Mouse (Mus musculus) megakaryocyte, embryonic 14.5 days (primary cell): ENCODE measurements around the gene Usp49. TPM values are rescaled to one million over a fixed set of nuclear protein-coding genes. Genes with fewer than 3 reads are reported as not detected.
"Not testable (repeated sequence)": the region's sequence is repeated elsewhere in the genome, so short reads cannot be mapped to it uniquely, and the experiment has no call there.

Experiments
- H3K27me3 ChIP-seq: replicated peaks from 2 replicates; pipeline ENCODE3; 2012; ENCODE audit warnings: inconsistent platforms
- H3K36me3 ChIP-seq: replicated peaks from 2 replicates; pipeline ENCODE3; 2012; ENCODE audit warnings: low read length, inconsistent platforms, mixed read lengths
- H3K4me1 ChIP-seq: 2 replicates; pipeline ENCODE4 v1.6.1; 2012; ENCODE audit warnings: inconsistent platforms
- H3K4me3 ChIP-seq: replicated peaks from 2 replicates; pipeline ENCODE3; 2012; ENCODE audit warnings: moderate library complexity, mild to moderate bottlenecking, inconsistent platforms
- H3K9me3 ChIP-seq: 2 replicates; pipeline ENCODE4 v1.6.1; 2012; ENCODE audit warnings: inconsistent platforms
- FLI1 ChIP-seq: IDR thresholded peaks from 2 replicates; pipeline ENCODE4 v1.6.1; 2012; ENCODE audit warnings: low read length, inconsistent platforms, mixed read lengths
- GATA1 ChIP-seq: IDR thresholded peaks from 3 replicates; pipeline ENCODE4 v1.6.1; 2012; ENCODE audit warnings: mixed read lengths, low read length, inconsistent platforms, borderline replicate concordance
- polyA plus RNA-seq: library from polyadenylated mRNA; stranded (reverse); fragments of >175 nt; gene quantifications from 2 replicates; pipeline ENCODE4 v1.2.3, GENCODE M21; 2012; ENCODE audit warnings: low replicate concordance; ENCODE audit not compliant: insufficient read depth

Usp49 gene
- polyA plus RNA-seq, 1 experiment = 1.2 TPM

DNA sequence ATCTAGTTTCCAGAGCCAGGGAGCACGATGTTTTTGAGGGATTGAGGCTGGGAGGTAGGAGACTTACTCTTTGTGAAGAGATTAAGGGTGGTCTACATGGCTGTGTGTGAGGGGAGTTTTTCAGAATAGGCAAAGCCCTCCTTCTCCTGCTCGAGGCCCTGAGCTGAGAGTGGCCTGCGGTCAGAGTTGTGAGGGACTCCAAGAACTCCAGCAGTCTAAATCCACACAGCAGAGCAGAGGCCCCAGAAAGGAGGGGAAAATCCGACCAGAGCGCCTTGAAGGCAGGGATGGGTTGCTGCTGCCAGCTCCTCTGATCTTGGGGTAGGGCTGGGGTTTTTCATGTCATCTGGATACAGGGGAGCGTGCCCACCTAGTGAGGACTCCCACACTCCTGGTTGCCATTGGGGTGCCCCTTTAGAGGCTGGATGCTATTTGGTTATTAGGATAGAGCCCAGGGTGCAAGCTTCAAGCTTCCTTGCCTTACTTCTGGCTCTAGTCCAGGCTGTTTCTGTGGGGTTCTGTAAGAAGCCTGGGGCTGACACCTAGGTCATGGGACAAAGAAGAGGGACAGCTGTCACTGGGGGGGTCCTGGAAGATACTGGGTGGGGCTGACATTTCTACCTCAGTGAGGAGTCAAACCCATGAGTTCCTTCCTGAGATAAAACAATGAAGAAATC is 34.2 kb upstream of the Usp49 start:
- Histone ChIP-seq H3K27me3 (no peaks in the 10 kb centered on the region), H3K4me3 (peak overlapping the region; percentile 98), H3K9me3 (no peaks in the 10 kb centered on the region), H3K4me1 (peaks cover 75% of the 10 kb centered on the region), H3K36me3 (peaks cover 71% of the 10 kb centered on the region)
- TF ChIP-seq GATA1 = no peak
- no peak for TF ChIP-seq FLI1

- Histone ChIP-seq H3K4me1 (peaks cover 75% of the 10 kb centered on the region), H3K9me3 (no peaks in the 10 kb centered on the region), H3K36me3 (peaks cover 73% of the 10 kb centered on the region), H3K27me3 (no peaks in the 10 kb centered on the region), H3K4me3 (peak overlapping the region; percentile 98)
- TF ChIP-seq FLI1 (no peak), GATA1 (no peak)
These were observed 33.7 kb upstream of the Usp49 start for GRCm38 (mm10) chr17:47596839-47597164.

- Histone ChIP-seq H3K9me3 (no peaks in the 10 kb centered on the region), H3K27me3 (no peaks in the 10 kb centered on the region), H3K36me3 (peaks cover 76% of the 10 kb centered on the region), H3K4me3 (peak overlapping the region; percentile 98), H3K4me1 (peaks cover 74% of the 10 kb centered on the region)
- TF ChIP-seq GATA1 (no peak), FLI1 (no peak)
These were observed 33.2 kb upstream of the Usp49 start for GRCm38 (mm10) chr17:47597261-47597660.

DNA sequence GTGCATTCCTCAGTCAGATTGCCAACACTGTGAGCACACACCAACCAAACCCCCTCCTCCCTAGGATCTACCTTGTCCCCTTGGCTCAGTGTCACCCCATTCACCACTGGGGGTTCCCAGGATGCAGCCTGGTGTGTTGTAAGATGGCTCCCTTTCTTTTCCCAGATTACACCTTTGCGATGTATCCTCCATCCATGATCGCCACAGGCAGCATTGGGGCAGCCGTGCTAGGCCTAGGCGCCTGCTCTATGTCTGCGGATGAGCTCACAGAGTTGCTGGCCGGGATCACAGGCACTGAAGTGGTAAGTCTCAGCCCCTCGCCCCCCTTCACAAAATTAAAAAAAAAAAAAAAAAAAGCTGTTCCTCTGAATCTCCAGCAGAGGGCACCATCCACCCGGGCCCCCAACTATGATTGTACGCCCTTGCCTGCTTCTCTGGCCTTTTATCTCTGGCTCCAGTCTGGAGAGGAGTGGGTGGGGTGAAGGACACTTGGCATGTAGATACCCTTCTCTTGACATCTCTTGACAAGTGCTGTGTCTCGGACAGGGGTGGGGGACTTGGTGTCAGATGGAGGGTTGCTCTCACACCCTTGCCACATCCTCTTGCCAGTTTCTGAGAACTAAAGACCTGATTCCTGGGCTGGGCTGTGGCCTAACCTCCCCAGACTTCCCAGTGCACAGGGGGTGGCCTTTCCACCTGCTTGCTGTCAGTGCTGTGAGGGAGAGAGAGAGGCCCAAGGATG is 32.5 kb upstream of the Usp49 start:
- Histone ChIP-seq H3K36me3 (peaks cover 81% of the 10 kb centered on the region), H3K4me3 (peak overlapping the region; percentile 98), H3K4me1 (peaks cover 70% of the 10 kb centered on the region), H3K27me3 (no peaks in the 10 kb centered on the region), H3K9me3 (no peaks in the 10 kb centered on the region)
- TF ChIP-seq GATA1 (0 out of 3 replicates have a peak, but pooled peaks have one; percentile 11), FLI1 (no peak)

- H3K27me3 ChIP-seq, H3K9me3 ChIP-seq: not testable (repeated sequence)
- H3K4me1 ChIP-seq = peaks cover 69% of the 10 kb centered on the region
- peak overlapping the region; percentile 98 for H3K4me3 ChIP-seq
- H3K36me3 ChIP-seq = peaks cover 84% of the 10 kb centered on the region
These were observed 31.7 kb upstream of the Usp49 start for GRCm38 (mm10) chr17:47598580-47599304.

DNA sequence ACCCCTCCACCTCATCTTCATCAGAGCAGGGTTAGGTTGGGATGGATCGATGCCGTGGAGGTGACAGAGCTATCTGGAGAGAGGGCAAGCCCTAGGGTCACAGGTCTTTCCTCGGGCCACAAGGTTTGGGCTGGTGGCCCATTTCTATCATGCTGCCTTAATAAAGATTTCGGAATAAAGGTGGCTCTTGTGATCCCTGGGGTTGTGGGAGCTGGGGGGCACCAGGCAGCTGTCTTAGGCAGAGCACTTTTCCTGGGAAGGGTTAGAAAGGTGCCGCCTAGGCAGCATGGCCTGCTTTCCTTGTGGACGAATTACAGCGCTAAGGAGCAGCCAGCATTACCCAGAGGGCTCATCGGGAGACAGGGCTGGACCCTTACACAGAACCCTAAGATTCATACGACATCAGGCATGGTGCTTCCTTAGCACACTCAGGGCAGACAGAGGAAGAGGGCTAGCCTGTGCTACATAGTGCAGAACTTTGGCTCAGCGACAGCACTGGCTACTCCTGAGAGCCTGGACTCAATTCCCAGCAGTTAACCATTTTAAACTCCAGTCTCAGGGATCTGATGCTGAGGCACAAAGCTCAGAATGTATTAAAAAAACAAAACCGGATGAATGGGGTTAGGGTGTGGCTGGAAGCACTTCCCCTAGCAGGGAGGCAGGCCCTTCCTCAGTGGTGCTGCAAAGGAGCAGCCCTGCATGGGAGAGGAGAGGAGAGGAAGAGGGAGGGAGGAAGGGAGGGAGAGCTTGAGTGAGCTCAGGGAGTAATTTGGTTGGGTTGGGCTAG is 30.8 kb upstream of the Usp49 start:
- TF ChIP-seq FLI1 (no peak), GATA1 (no peak)
- Histone ChIP-seq H3K4me1 (peaks cover 70% of the 10 kb centered on the region), H3K36me3 (peaks cover 90% of the 10 kb centered on the region), H3K27me3 (no peaks in the 10 kb centered on the region), H3K9me3 (no peaks in the 10 kb centered on the region), H3K4me3 (peak overlapping the region; percentile 77)

- H3K36me3 ChIP-seq = peaks cover 93% of the 10 kb centered on the region
These were observed 29.7 kb upstream of the Usp49 start for GRCm38 (mm10) chr17:47600601-47601388.

GRCm38 (mm10) chr17:47601389-47601755 is 29.1 kb upstream of the Usp49 start:
- Histone ChIP-seq H3K4me1 (peaks cover 69% of the 10 kb centered on the region), H3K27me3 (no peaks in the 10 kb centered on the region), H3K9me3 (no peaks in the 10 kb centered on the region), H3K36me3 (peaks cover 93% of the 10 kb centered on the region), H3K4me3 (no peak overlapping the region)
- TF ChIP-seq FLI1 (no peak), GATA1 (no peak)

More at GRCm38 (mm10) chr17:47600601-47601388, 29.7 kb upstream of the Usp49 start:
- peaks cover 73% of the 10 kb centered on the region for H3K4me1 ChIP-seq
- H3K9me3 ChIP-seq = no peaks in the 10 kb centered on the region
- no peaks in the 10 kb centered on the region for H3K27me3 ChIP-seq
- H3K4me3 ChIP-seq = no peak overlapping the region
- TF ChIP-seq GATA1 = no peak
- no peak for TF ChIP-seq FLI1

DNA sequence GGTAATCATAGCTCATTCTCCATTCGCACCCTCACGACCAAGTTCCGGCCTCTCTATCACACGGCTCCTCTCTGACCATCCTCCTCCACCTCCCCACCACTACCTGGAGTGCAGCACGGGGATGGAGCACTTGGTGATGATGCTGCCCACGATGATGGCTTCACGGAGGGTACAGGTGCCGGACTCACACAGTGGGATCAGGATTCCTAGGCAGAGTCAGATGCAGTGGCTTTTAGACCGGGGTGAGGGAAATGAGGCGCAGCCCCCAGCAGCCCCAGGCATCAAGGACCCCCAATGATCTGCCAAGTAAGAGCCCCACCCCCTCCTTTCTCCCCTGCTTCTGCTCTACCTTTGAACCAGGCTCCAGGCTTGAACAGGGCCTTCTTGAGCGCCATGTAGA is 28.2 kb upstream of the Usp49 start:
- Histone ChIP-seq H3K4me1 (peaks cover 67% of the 10 kb centered on the region), H3K36me3 (peaks cover 93% of the 10 kb centered on the region)

More for the DNA sequence above, 28.2 kb upstream of the Usp49 start:
- H3K9me3 ChIP-seq = no peaks in the 10 kb centered on the region
- no peaks in the 10 kb centered on the region for H3K27me3 ChIP-seq
- TF ChIP-seq GATA1 = no peak
- H3K4me3 ChIP-seq = no peak overlapping the region
